Mouse (Mus musculus) T-helper 17 cell (primary cell): ENCODE data around the gene Tanc2.

ENCODE experiments used
- in situ Hi-C, 2 experiments: fragments of 300-600 bp; cut with MboI, MseI; formaldehyde crosslinking; loops; 1 replicate in 1 of 2; 2 replicates in 1 of 2; pipeline ENCODE4 v1.15.1; 2025; ENCODE audit warnings: high pct_unique_total_duplicates in 2 of 2

Tanc2 gene

DNA sequence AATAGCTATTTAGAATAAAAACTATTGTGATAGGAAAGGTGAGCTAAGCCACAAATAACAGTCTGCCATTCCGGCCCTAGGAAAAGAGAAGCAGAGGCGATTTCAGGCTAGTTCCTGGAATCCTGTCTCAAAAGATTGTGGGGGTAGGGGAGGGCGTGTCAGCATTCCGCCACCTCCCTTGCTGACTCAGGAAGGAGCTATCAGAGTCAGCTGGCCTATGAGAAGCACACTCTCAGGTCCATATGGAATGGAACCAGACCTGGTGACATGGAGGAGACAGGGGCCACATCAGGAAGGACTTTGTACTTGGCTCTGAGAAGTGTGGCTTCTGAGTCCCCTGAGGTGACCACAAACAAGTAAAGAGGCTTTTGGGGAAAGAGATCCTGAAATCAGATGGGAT is 360.7 kb downstream of the Tanc2 start:
- in situ Hi-C loops: loop anchor here in 1 of 2 experiments (10.0 kb wide), 1 partner anchor 614 kb away; no protein-coding TSS in a partner anchor

DNA sequence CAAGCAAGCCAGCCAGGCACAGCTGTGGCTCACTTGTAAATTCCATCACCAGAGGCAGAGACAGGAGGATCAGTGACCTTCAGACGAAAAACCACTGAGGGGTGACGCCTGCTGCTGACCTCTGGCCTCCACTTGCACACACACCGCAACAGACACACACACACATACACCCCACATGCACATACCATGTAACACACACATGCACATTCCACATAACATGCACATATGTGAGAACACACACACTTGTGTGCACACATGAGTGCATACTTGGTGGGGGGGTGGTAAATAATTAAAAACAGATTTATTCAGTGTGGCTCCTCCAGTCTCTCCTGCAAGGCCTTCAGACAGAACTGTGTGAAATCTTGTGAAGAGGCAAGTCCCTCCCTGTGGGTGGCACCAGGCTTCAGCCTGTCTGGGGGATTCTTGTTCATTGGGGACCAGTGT is 361.8 kb downstream of the Tanc2 start:
- in situ Hi-C loops: loop anchor here in 1 of 2 experiments (10.0 kb wide), 1 partner anchor 613 kb away; no protein-coding TSS in a partner anchor

- in situ Hi-C loops: loop anchor here in 1 of 2 experiments (10.0 kb wide), 1 partner anchor 613 kb away; no protein-coding TSS in a partner anchor
Measured at GRCm38 (mm10) chr11:105952111-105952510, 362.3 kb downstream of the Tanc2 start.

DNA sequence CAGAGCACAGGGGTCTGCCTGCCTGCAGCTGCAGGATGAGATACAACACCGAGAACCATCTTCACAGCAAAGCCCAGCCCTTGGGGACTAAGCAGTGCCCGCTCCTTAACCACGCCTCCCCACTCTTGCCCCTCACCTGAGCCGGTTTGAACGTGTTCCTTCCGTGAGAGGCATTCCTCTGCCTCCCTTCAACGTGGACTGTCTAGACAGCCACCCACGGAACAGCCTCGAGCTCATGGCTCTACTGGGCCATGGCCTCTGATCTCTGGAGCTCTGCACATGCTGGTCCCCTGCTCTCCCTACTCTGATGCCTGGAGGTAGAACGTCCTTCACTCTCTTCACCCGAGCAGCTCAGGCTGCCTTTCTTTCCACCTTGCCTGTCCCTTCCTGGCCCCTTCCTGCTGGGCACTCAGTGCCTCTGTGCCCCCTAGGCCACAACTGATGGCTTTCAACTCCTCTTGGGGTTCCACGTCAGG is 363.2 kb downstream of the Tanc2 start, which contains the start of gene Cyb561:
Cyb561 (minus strand) TSS at position 426 of the 476 bp plus-strand sequence.
- in situ Hi-C loops: loop anchor here in 1 of 2 experiments (10.0 kb wide), 1 partner anchor 612 kb away; no protein-coding TSS in a partner anchor

GRCm38 (mm10) chr11:105953402-105953801 is 363.6 kb downstream of the Tanc2 start:
- in situ Hi-C loops: loop anchor here in 1 of 2 experiments (10.0 kb wide), 1 partner anchor 611 kb away; no protein-coding TSS in a partner anchor

- in situ Hi-C loops: loop anchor here in 1 of 2 experiments (10.0 kb wide), 1 partner anchor 609 kb away; no protein-coding TSS in a partner anchor
Measured at GRCm38 (mm10) chr11:105955815-105956430, 366.1 kb downstream of the Tanc2 start.

DNA sequence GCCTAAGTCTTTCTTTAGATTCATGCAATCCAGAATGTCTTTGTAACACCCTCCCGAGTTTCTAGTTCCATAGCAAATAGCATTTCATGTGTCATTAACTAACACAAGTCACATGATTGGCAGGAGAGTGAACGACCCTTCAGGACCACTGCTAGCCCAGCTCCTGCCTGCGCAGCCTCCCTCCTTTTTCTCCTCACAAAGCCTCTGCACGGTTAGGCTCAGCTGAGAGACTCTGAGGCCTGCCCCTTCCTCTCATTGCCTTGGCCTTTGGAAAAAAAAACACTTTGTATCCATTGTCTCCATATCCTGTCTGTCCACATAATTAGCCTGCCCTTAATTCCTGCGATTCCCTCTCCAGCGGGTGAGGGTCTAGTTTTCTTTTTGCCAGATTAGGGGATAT is 367.7 kb downstream of the Tanc2 start:
- in situ Hi-C loops: loop anchor here in 1 of 2 experiments (10.0 kb wide), 1 partner anchor 607 kb away; no protein-coding TSS in a partner anchor

GRCm38 (mm10) chr11:105958566-105958965 is 368.8 kb downstream of the Tanc2 start:
- in situ Hi-C loops: loop anchor here in 1 of 2 experiments (10.0 kb wide), 1 partner anchor 606 kb away; no protein-coding TSS in a partner anchor

GRCm38 (mm10) chr11:105959355-105959754 is 369.6 kb downstream of the Tanc2 start:
- in situ Hi-C loops: loop anchor here in 1 of 2 experiments (10.0 kb wide), 1 partner anchor 605 kb away; no protein-coding TSS in a partner anchor

GRCm38 (mm10) chr11:105964691-105965090 is 374.9 kb downstream of the Tanc2 start:
- in situ Hi-C loops: no loop called here

GRCm38 (mm10) chr11:105966288-105966687 is 376.5 kb downstream of the Tanc2 start:
- in situ Hi-C loops: no loop called here

DNA sequence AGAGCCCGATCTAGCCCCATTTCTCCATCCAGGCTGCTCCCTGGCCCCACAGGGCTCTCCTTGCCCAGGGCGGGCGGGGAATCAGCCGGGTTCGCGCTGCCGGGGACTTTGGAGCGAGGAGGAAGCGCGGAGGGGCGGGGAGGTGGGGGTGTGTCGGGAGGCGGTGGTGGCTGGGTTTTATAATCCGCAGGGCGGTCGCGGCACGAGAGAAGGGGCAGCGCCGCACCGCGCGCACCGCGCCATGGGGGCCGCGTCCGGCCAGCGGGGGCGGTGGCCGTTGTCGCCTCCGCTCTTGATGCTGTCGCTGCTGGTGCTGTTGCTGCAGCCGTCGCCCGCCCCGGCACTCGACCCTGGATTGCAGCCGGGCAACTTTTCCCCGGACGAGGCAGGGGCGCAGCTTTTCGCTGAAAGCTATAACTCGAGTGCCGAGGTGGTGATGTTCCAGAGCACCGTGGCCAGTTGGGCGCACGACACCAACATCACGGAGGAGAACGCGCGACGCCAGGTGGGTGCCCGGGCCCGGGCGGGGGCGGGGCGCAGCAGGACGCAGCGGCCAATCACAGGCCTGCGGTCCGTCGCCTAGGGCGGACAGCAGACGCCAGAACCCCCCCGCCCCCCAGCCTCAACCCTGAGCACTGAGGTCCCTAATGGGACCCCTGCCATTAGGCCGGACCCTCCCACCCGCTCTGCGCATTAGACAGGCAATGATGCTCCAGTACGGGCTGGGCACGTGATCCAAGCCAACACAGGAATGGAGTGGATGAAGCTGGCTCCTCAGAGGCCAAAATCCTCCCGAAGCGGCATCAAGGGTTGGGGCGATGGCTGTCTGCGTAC is 378.2 kb downstream of the Tanc2 start, which contains the start of gene Ace:
Ace (plus strand) TSS at position 205 of the 834 bp plus-strand sequence.
- in situ Hi-C loops: no loop called here

GRCm38 (mm10) chr11:105968948-105969347 is 379.2 kb downstream of the Tanc2 start:
- in situ Hi-C loops: no loop called here

GRCm38 (mm10) chr11:105969516-105969915 is 379.7 kb downstream of the Tanc2 start:
- in situ Hi-C loops: no loop called here

DNA sequence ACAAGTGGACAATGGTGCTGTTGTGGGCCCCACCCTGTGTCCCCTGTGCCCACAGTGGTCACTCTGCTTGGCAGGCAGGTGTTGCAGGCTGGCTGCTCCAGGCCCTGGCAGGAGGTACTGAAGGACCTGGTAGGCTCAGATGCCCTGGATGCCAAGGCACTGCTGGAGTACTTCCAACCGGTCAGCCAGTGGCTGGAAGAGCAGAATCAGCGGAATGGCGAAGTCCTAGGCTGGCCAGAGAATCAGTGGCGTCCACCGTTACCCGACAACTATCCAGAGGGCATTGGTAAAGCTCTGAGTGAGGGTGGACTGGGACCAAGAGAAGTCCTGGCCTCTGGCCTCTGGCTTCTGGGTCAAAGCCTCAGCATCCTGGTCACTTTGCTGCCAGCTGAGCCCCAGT is 384.8 kb downstream of the Tanc2 start:
- in situ Hi-C loops: no loop called here

DNA sequence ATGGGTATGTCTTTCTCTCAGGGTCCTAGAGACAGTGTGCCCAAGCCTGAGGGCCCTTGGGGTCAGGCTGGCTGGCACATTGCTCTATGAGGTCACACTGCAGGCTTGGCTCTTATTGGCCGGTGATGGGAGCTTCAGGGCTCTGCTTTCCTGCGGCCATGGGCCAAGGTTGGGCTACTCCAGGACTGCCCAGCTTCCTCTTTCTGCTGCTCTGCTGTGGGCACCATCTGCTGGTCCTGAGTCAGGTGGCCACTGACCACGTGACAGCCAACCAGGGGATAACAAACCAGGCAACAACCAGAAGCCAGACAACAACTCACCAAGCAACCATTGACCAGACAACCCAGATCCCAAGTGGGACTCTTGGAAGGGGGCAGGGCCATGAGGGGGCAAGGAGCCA is 385.3 kb downstream of the Tanc2 start:
- in situ Hi-C loops: no loop called here

- in situ Hi-C loops: no loop called here
Measured at GRCm38 (mm10) chr11:105975636-105976035, 385.9 kb downstream of the Tanc2 start.

DNA sequence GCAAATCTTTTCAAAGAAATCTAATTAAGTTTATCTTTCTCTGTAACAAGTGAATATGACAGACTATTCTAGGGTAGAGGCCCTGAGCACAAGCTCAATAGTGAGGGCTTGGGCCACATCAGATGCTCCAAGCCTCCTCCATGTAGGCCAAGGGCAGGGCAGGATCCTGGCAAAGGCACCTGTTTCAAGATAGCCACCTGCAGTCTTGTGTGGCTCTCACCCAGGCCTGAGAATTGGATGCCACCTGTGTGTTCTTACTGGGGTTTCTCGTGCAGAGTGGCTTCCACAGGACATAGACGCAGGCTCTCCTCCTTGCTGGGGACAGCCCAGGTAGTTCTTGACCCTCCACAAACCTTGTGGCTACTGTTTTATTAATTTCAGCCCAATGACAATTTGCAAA is 388.4 kb downstream of the Tanc2 start:
- in situ Hi-C loops: no loop called here

GRCm38 (mm10) chr11:105978634-105979033 is 388.8 kb downstream of the Tanc2 start:
- in situ Hi-C loops: no loop called here
